Mouse (Mus musculus): ENCODE measurements around the gene Trip6. TPM values are rescaled to one million over a fixed set of nuclear protein-coding genes. Genes with fewer than 3 reads are reported as not detected.
A peak's percentile ranks its signal among the peaks of the same experiment; 100 is the strongest.

Gene Trip6
- polyA plus RNA-seq, 1 experiment from 2014 or later: 112 TPM

- ATAC-seq (ENCODE audit: insufficient number of reproducible peaks, low FRiP score, low TSS enrichment, low read depth): no peak
- 0 out of 2 replicates have a peak overlapping the region, but pooled peaks have one; percentile 89 for H3K27ac ChIP-seq (replicated peaks)
- H3K36me3 ChIP-seq: no peaks in the 10 kb centered on the region
- no peaks in the 10 kb centered on the region for H3K9me3 ChIP-seq (replicated peaks)
- H3K4me3 ChIP-seq (replicated peaks): no peak overlapping the region
- H3K4me1 ChIP-seq: peaks cover 19% of the 10 kb centered on the region
- H3K4me2 ChIP-seq (replicated peaks): no peak overlapping the region
- no peak overlapping the region for H3K9ac ChIP-seq
- 32% methylated on average over 8 of the region's 8 CpGs for WGBS
- no peaks in the 10 kb centered on the region for H3K27me3 ChIP-seq
Measured at GRCm38 (mm10) chr5:137337190-137337589, 23.0 kb upstream of the Trip6 start.

- no peaks in the 10 kb centered on the region for H3K27me3 ChIP-seq
- no peak overlapping the region for H3K9ac ChIP-seq
- no peak overlapping the region for H3K4me3 ChIP-seq (replicated peaks)
- no peaks in the 10 kb centered on the region for H3K36me3 ChIP-seq
- H3K9me3 ChIP-seq (replicated peaks): no peaks in the 10 kb centered on the region
- no peak for ATAC-seq (ENCODE audit: insufficient number of reproducible peaks, low FRiP score, low TSS enrichment, low read depth)
- 71% methylated on average over 6 of the region's 6 CpGs for WGBS
- peaks cover 17% of the 10 kb centered on the region for H3K4me1 ChIP-seq
- no peak overlapping the region for H3K4me2 ChIP-seq (replicated peaks)
- H3K27ac ChIP-seq (replicated peaks): no peak overlapping the region
Measured at GRCm38 (mm10) chr5:137335066-137335465, 20.9 kb upstream of the Trip6 start.

GRCm38 (mm10) chr5:137334317-137334716, 20.1 kb upstream of the Trip6 start:
- H3K9ac ChIP-seq: no peak overlapping the region
- H3K27me3 ChIP-seq: no peaks in the 10 kb centered on the region
- peak overlapping the region; percentile 99 for H3K4me2 ChIP-seq (replicated peaks)
- WGBS: 52% methylated on average over 10 of the region's 10 CpGs
- H3K4me1 ChIP-seq: peaks cover 10% of the 10 kb centered on the region
- no peak overlapping the region for H3K27ac ChIP-seq (replicated peaks)
- H3K4me3 ChIP-seq (replicated peaks): peak overlapping the region; percentile 69
- H3K9me3 ChIP-seq (replicated peaks): no peaks in the 10 kb centered on the region
- H3K36me3 ChIP-seq: no peaks in the 10 kb centered on the region
- no peak for ATAC-seq (ENCODE audit: insufficient number of reproducible peaks, low FRiP score, low TSS enrichment, low read depth)

GRCm38 (mm10) chr5:137333512-137334174, 19.4 kb upstream of the Trip6 start, which contains the start of gene Slc12a9:
Gene Slc12a9 (minus strand): TSS chr5:137333597.
- Histone ChIP-seq H3K4me2 (replicated peaks) (peak within 1 kb of the TSS; percentile 99), H3K36me3 (no peaks in the 10 kb centered on the region), H3K27me3 (no peaks in the 10 kb centered on the region), H3K4me3 (replicated peaks) (peak within 1 kb of the TSS; percentile 69), H3K4me1 (peaks cover 6% of the 10 kb centered on the region), H3K9ac (peak within 1 kb of the TSS; percentile 70), H3K9me3 (replicated peaks) (no peaks in the 10 kb centered on the region), H3K27ac (replicated peaks) (peak within 1 kb of the TSS; percentile 55; the same call in 1 of the 2 replicates)
- under 1% methylated on average over 44 of the region's 44 CpGs for WGBS
- peak; percentile 89 for ATAC-seq (ENCODE audit: insufficient number of reproducible peaks, low FRiP score, low TSS enrichment, low read depth)

GRCm38 (mm10) chr5:137332857-137333511, 18.8 kb upstream of the Trip6 start:
- Histone ChIP-seq H3K4me2 (replicated peaks) (peak overlapping the region; percentile 99), H3K9me3 (replicated peaks) (no peaks in the 10 kb centered on the region), H3K4me3 (replicated peaks) (peak overlapping the region; percentile 69), H3K27me3 (no peaks in the 10 kb centered on the region), H3K27ac (replicated peaks) (peak overlapping the region; percentile 55; the same call in 1 of the 2 replicates), H3K9ac (peak overlapping the region; percentile 70), H3K4me1 (peaks cover 6% of the 10 kb centered on the region), H3K36me3 (no peaks in the 10 kb centered on the region)
- no peak for ATAC-seq (ENCODE audit: insufficient number of reproducible peaks, low FRiP score, low TSS enrichment, low read depth)
- WGBS: 14% methylated on average over 15 of the region's 15 CpGs

- ATAC-seq (ENCODE audit: insufficient number of reproducible peaks, low FRiP score, low TSS enrichment, low read depth): no peak
Measured at GRCm38 (mm10) chr5:137330910-137331309, 16.7 kb upstream of the Trip6 start.

GRCm38 (mm10) chr5:137320996-137321395, 6.8 kb upstream of the Trip6 start:
- no peaks in the 10 kb centered on the region for H3K27me3 ChIP-seq
- ATAC-seq (ENCODE audit: insufficient number of reproducible peaks, low FRiP score, low TSS enrichment, low read depth): no peak
- H3K4me3 ChIP-seq (replicated peaks): no peak overlapping the region
- no peak overlapping the region for H3K9ac ChIP-seq
- H3K4me2 ChIP-seq (replicated peaks): no peak overlapping the region
- no peak overlapping the region for H3K27ac ChIP-seq (replicated peaks)
- peaks cover 65% of the 10 kb centered on the region for H3K36me3 ChIP-seq
- no peaks in the 10 kb centered on the region for H3K4me1 ChIP-seq
- no peaks in the 10 kb centered on the region for H3K9me3 ChIP-seq (replicated peaks)
- 90% methylated on average over 3 of the region's 3 CpGs for WGBS

More at GRCm38 (mm10) chr5:137330910-137331309, 16.7 kb upstream of the Trip6 start:
- Histone ChIP-seq H3K4me2 (replicated peaks) (no peak overlapping the region), H3K9ac (no peak overlapping the region), H3K4me3 (replicated peaks) (no peak overlapping the region), H3K9me3 (replicated peaks) (no peaks in the 10 kb centered on the region), H3K27ac (replicated peaks) (no peak overlapping the region), H3K4me1 (peaks cover 6% of the 10 kb centered on the region), H3K27me3 (no peaks in the 10 kb centered on the region), H3K36me3 (peaks cover 12% of the 10 kb centered on the region; the same call in 1 of the 2 replicates)
- 85% methylated on average over 7 of the region's 7 CpGs for WGBS

GRCm38 (mm10) chr5:137318570-137318969, 4.4 kb upstream of the Trip6 start:
- peaks cover 16% of the 10 kb centered on the region for H3K4me1 ChIP-seq
- peaks cover 54% of the 10 kb centered on the region for H3K36me3 ChIP-seq
- no peaks in the 10 kb centered on the region for H3K9me3 ChIP-seq (replicated peaks)
- no peaks in the 10 kb centered on the region for H3K27me3 ChIP-seq
- H3K27ac ChIP-seq (replicated peaks): no peak overlapping the region
- ATAC-seq (ENCODE audit: insufficient number of reproducible peaks, low FRiP score, low TSS enrichment, low read depth): no peak
- 95% methylated on average over 1 of the region's 1 CpGs for WGBS
- no peak overlapping the region for H3K9ac ChIP-seq
- no peak overlapping the region for H3K4me2 ChIP-seq (replicated peaks)
- no peak overlapping the region for H3K4me3 ChIP-seq (replicated peaks)

- ATAC-seq (ENCODE audit: insufficient number of reproducible peaks, low FRiP score, low TSS enrichment, low read depth): no peak
- H3K9ac ChIP-seq: no peak overlapping the region
- no peaks in the 10 kb centered on the region for H3K27me3 ChIP-seq
- WGBS: 89% methylated on average over 8 of the region's 8 CpGs
- H3K9me3 ChIP-seq (replicated peaks): no peaks in the 10 kb centered on the region
- no peak overlapping the region for H3K4me2 ChIP-seq (replicated peaks)
- H3K27ac ChIP-seq (replicated peaks): no peak overlapping the region
- H3K36me3 ChIP-seq: peaks cover 43% of the 10 kb centered on the region
- peaks cover 25% of the 10 kb centered on the region for H3K4me1 ChIP-seq
- H3K4me3 ChIP-seq (replicated peaks): no peak overlapping the region
Measured at GRCm38 (mm10) chr5:137317361-137317760, 3.2 kb upstream of the Trip6 start.

GRCm38 (mm10) chr5:137315084-137315903, 1.1 kb upstream of the Trip6 start:
- peaks cover 37% of the 10 kb centered on the region for H3K4me1 ChIP-seq
- no peak overlapping the region for H3K4me3 ChIP-seq (replicated peaks)
- H3K9me3 ChIP-seq (replicated peaks): no peaks in the 10 kb centered on the region
- no peak for ATAC-seq (ENCODE audit: insufficient number of reproducible peaks, low FRiP score, low TSS enrichment, low read depth)
- H3K27ac ChIP-seq (replicated peaks): peak overlapping the region; percentile 97
- H3K27me3 ChIP-seq: no peaks in the 10 kb centered on the region
- H3K36me3 ChIP-seq: peaks cover 41% of the 10 kb centered on the region
- H3K4me2 ChIP-seq (replicated peaks): peak overlapping the region; percentile 88
- 37% methylated on average over 30 of the region's 30 CpGs for WGBS
- 0 out of 2 replicates have a peak overlapping the region, but pooled peaks have one; percentile 15 for H3K9ac ChIP-seq
